In genomic region chr2:93175278-93175677, GRCm38 (mm10) we compare ENCODE assay signal across 10 mouse cellular contexts. TPM values are rescaled to one million over a fixed set of nuclear protein-coding genes. Genes with fewer than 3 reads are reported as not detected.
DNase-seq lines count a peak whose midpoint lies in the region; ATAC-seq and TF ChIP-seq lines count a peak whose summit lies in the region.
"Had no signal": no experiment of that assay in that cellular context is flagged by ENCODE, and none has a peak within 500 bp of the region (broad histone marks: within the 10 kb centered on the region; RNA-seq: fewer than 3 reads in every experiment).

No protein-coding gene starts in this region.

- no peak overlapping the region for H3K9ac ChIP-seq in forebrain, embryonic 12.5 days
- H3K9ac ChIP-seq in forebrain, embryonic 14.5 days (ENCODE audit: low read length): no peak overlapping the region
- no peak overlapping the region for H3K9ac ChIP-seq in lung, embryonic 14.5 days
- no peak overlapping the region for H3K9ac ChIP-seq in hindbrain, embryonic 12.5 days
- no peak overlapping the region for H3K9ac ChIP-seq in midbrain, embryonic 14.5 days (replicated peaks; ENCODE audit: low read length)

- no peak overlapping the region for H3K4me3 ChIP-seq in forebrain, embryonic 12.5 days (replicated peaks)
- no peak overlapping the region for H3K4me3 ChIP-seq in forebrain, embryonic 14.5 days (ENCODE audit: low read depth, low read length)
- H3K4me3 ChIP-seq in lung, embryonic 14.5 days (ENCODE audit: low read depth, low read length): no peak overlapping the region
- H3K4me3 ChIP-seq in hindbrain, embryonic 12.5 days: no peak overlapping the region
- H3K4me3 ChIP-seq in midbrain, embryonic 14.5 days (replicated peaks; ENCODE audit: low read depth, low read length): no peak overlapping the region

- TF ChIP-seq CTCF in lung, embryonic 14.5 days (IDR thresholded peaks at IDR 0.05; ENCODE audit: low read depth): no peak

- H3K9me3 ChIP-seq in forebrain, embryonic 12.5 days: no peaks in the 10 kb centered on the region
- no peaks in the 10 kb centered on the region for H3K9me3 ChIP-seq in forebrain, embryonic 14.5 days (replicated peaks; ENCODE audit: control insufficient read depth, low read length)
- H3K9me3 ChIP-seq in lung, embryonic 14.5 days (ENCODE audit: low read depth, low read length): no peaks in the 10 kb centered on the region
- H3K9me3 ChIP-seq in hindbrain, embryonic 12.5 days (replicated peaks): no peaks in the 10 kb centered on the region
- H3K9me3 ChIP-seq in midbrain, embryonic 14.5 days (ENCODE audit: control insufficient read depth, low read length): no peaks in the 10 kb centered on the region
- H3K9me3 ChIP-seq: G1E had no signal

- no peak for DNase-seq in forebrain, embryonic 14.5 days (ENCODE audit: low spot score)
- peak; percentile 78 for DNase-seq in lung, embryonic 14.5 days
- DNase-seq in lung, postnatal 14 days: no peak
- DNase-seq in midbrain, embryonic 14.5 days: no peak
- no peak for DNase-seq in layer of hippocampus, adult 8-10 months (ENCODE audit: low spot score in 2 of 2)
- DNase-seq in layer of hippocampus, postnatal 10 days (ENCODE audit: low spot score in 2 of 2): no peak

- no peaks in the 10 kb centered on the region for H3K36me3 ChIP-seq in forebrain, embryonic 12.5 days (replicated peaks)
- H3K36me3 ChIP-seq in forebrain, embryonic 14.5 days (ENCODE audit: control insufficient read depth, insufficient read depth, low read length): no peaks in the 10 kb centered on the region
- H3K36me3 ChIP-seq in lung, embryonic 14.5 days (ENCODE audit: insufficient read depth): no peaks in the 10 kb centered on the region
- H3K36me3 ChIP-seq in hindbrain, embryonic 12.5 days: no peaks in the 10 kb centered on the region
- no peaks in the 10 kb centered on the region for H3K36me3 ChIP-seq in midbrain, embryonic 14.5 days (ENCODE audit: control insufficient read depth, insufficient read depth, low read length)
- H3K36me3 ChIP-seq: G1E had no signal

- H3K4me1 ChIP-seq in forebrain, embryonic 12.5 days: peaks cover 90% of the 10 kb centered on the region
- peaks cover 44% of the 10 kb centered on the region for H3K4me1 ChIP-seq in forebrain, embryonic 14.5 days (ENCODE audit: control insufficient read depth, insufficient read depth, low read length)
- H3K4me1 ChIP-seq in lung, embryonic 14.5 days (ENCODE audit: insufficient read depth): peaks cover 21% of the 10 kb centered on the region
- H3K4me1 ChIP-seq in hindbrain, embryonic 12.5 days: peaks cover 90% of the 10 kb centered on the region
- peaks cover 51% of the 10 kb centered on the region for H3K4me1 ChIP-seq in midbrain, embryonic 14.5 days (ENCODE audit: control insufficient read depth, insufficient read depth, low read length)

- H3K27ac ChIP-seq in forebrain, embryonic 12.5 days: peak overlapping the region; percentile 91
- H3K27ac ChIP-seq in forebrain, embryonic 14.5 days (ENCODE audit: low read depth, low read length): no peak overlapping the region
- peak overlapping the region; percentile 36; the same call in 1 of the 2 replicates for H3K27ac ChIP-seq in lung, embryonic 14.5 days (ENCODE audit: low read depth)
- H3K27ac ChIP-seq in hindbrain, embryonic 12.5 days: peak overlapping the region; percentile 94
- peak overlapping the region; percentile 83; the same call in 1 of the 2 replicates for H3K27ac ChIP-seq in midbrain, embryonic 14.5 days (replicated peaks; ENCODE audit: low read depth, low read length)
- H3K27ac ChIP-seq: kidney, postnatal 0 days had no signal

- H3K27me3 ChIP-seq in forebrain, embryonic 12.5 days: peaks cover 45% of the 10 kb centered on the region
- no peaks in the 10 kb centered on the region for H3K27me3 ChIP-seq in forebrain, embryonic 14.5 days (replicated peaks; ENCODE audit: control insufficient read depth, insufficient read depth, low read length)
- peaks cover 14% of the 10 kb centered on the region for H3K27me3 ChIP-seq in lung, embryonic 14.5 days (ENCODE audit: insufficient read depth, low read length)
- peaks cover 12% of the 10 kb centered on the region; the same call in 1 of the 2 replicates for H3K27me3 ChIP-seq in hindbrain, embryonic 12.5 days
- no peaks in the 10 kb centered on the region for H3K27me3 ChIP-seq in midbrain, embryonic 14.5 days (ENCODE audit: control insufficient read depth, insufficient read depth, low read length)

- no peak overlapping the region for H3K4me2 ChIP-seq in forebrain, embryonic 12.5 days
- no peak overlapping the region for H3K4me2 ChIP-seq in forebrain, embryonic 14.5 days (ENCODE audit: low read length)
- no peak overlapping the region for H3K4me2 ChIP-seq in lung, embryonic 14.5 days
- H3K4me2 ChIP-seq in hindbrain, embryonic 12.5 days (replicated peaks): no peak overlapping the region
- H3K4me2 ChIP-seq in midbrain, embryonic 14.5 days (ENCODE audit: low read length): no peak overlapping the region

- ATAC-seq in forebrain, embryonic 12.5 days (ENCODE audit: low FRiP score): no peak
- ATAC-seq in forebrain, embryonic 14.5 days: no peak
- ATAC-seq in lung, embryonic 14.5 days (ENCODE audit: insufficient read depth): peak; percentile 39; the same call in 1 of the 2 replicates
- no peak for ATAC-seq in hindbrain, embryonic 12.5 days (ENCODE audit: low FRiP score)
- no peak for ATAC-seq in midbrain, embryonic 14.5 days (ENCODE audit: low FRiP score, low TSS enrichment)

- 26% methylated on average over 5 of the region's 5 CpGs for WGBS in forebrain, embryonic 12.5 days
- WGBS in forebrain, embryonic 14.5 days: 25% methylated on average over 5 of the region's 5 CpGs
- 18% methylated on average over 5 of the region's 5 CpGs for WGBS in lung, embryonic 14.5 days
- WGBS in hindbrain, embryonic 12.5 days: 15% methylated on average over 5 of the region's 5 CpGs
- WGBS in midbrain, embryonic 14.5 days: 25% methylated on average over 5 of the region's 5 CpGs

RNA-seq across cellular contexts. Expression of gene Trp53i11, which starts 12.1 kb away (rescaled TPM):
- polyA plus RNA-seq in forebrain, embryonic 12.5 days (2016; fragmentation: Nextera tagmentation; extraction: Ambion mirVana): 106 and 137 TPM in 2 replicates
- polyA plus RNA-seq in forebrain, embryonic 14.5 days (2014; fragmentation: Nextera tagmentation; extraction: Ambion mirVana): 95.8 and 113 TPM in 2 replicates
- polyA plus RNA-seq in lung, embryonic 14.5 days (2014; fragmentation: Nextera tagmentation; extraction: Ambion mirVana): 46.7 and 51.1 TPM in 2 replicates
- polyA plus RNA-seq in hindbrain, embryonic 12.5 days (2016; fragmentation: Nextera tagmentation; extraction: Ambion mirVana): 142 and 180 TPM in 2 replicates
- polyA plus RNA-seq in midbrain, embryonic 14.5 days (2014; fragmentation: Nextera tagmentation; extraction: Ambion mirVana): 122 and 165 TPM in 2 replicates
- 10 to 100 TPM; 65.0 to 87.9 (median 80.4) TPM for total RNA-seq in layer of hippocampus, adult 8-10 months (2022)
- total RNA-seq in layer of hippocampus, postnatal 10 days (2021): 10 to 100 TPM; 50.8 to 51.5 TPM
- total RNA-seq: G1E had no signal
- polyA plus RNA-seq: G1E had no signal
